Mouse (Mus musculus): ENCODE data around the gene Col6a6.

GRCm38 (mm10) chr9:105876124-105876523 is 48.2 kb upstream of the Col6a6 start:
- no peak for TF ChIP-seq MYOG (IDR thresholded peaks at IDR 0.05; ENCODE audit: control insufficient read depth, extremely low read depth, insufficient read length)
- TF ChIP-seq CTCF (IDR thresholded peaks at IDR 0.05; ENCODE audit: control insufficient read depth, insufficient read depth, insufficient read length), result no peak
- no peak for TF ChIP-seq USF1 (IDR thresholded peaks at IDR 0.05; ENCODE audit: low read depth)
- TF ChIP-seq MYOD1 (IDR thresholded peaks at IDR 0.05; ENCODE audit: control insufficient read depth, insufficient read length, low read depth), result no peak
- TF ChIP-seq MAX (IDR thresholded peaks at IDR 0.05), result no peak
- TF ChIP-seq CEBPB (IDR thresholded peaks at IDR 0.05; ENCODE audit: low read depth), result no peak
- no peak for TF ChIP-seq FOSL1 (IDR thresholded peaks at IDR 0.05; ENCODE audit: insufficient read depth, low read length, poor library complexity, severe bottlenecking)

Measured in C2C12 (cell line).